Mouse (Mus musculus) midbrain, embryonic 12.5 days (tissue): ENCODE data around the gene Ntf3. TPM values are rescaled to one million over a fixed set of nuclear protein-coding genes. Genes with fewer than 3 reads are reported as not detected.

Source experiments
- ATAC-seq: fragments of 200-750 bp; cut with Nextera tagmentation; 2 replicates; pipeline ENCODE4 v1.8.0; 2017; ENCODE audit warnings: low read depth, moderate TSS enrichment, moderate library complexity; ENCODE audit not compliant: low FRiP score
- H3K27ac ChIP-seq: fragments of 300-500 bp; sonication (generic); replicated peaks from 2 replicates; pipeline ENCODE4 v1.5.1; 2016; ENCODE audit warnings: mild to moderate bottlenecking
- H3K27me3 ChIP-seq: fragments of 300-500 bp; sonication (generic); 2 replicates; pipeline ENCODE4 v1.6.1; 2016; ENCODE audit warnings: mild to moderate bottlenecking
- H3K36me3 ChIP-seq: fragments of 300-500 bp; sonication (generic); 2 replicates; pipeline ENCODE4 v1.6.1; 2016
- H3K4me1 ChIP-seq: fragments of 300-500 bp; sonication (generic); 2 replicates; pipeline ENCODE4 v1.6.1; 2016
- H3K4me2 ChIP-seq: fragments of 300-500 bp; sonication (generic); replicated peaks from 2 replicates; pipeline ENCODE4 v1.6.1; 2016; ENCODE audit warnings: mild to moderate bottlenecking, moderate library complexity
- H3K4me3 ChIP-seq: fragments of 300-500 bp; sonication (generic); 2 replicates; pipeline ENCODE4 v1.5.1; 2016; ENCODE audit warnings: mild to moderate bottlenecking
- H3K9ac ChIP-seq: fragments of 300-500 bp; sonication (generic); replicated peaks from 2 replicates; pipeline ENCODE4 v1.6.1; 2016; ENCODE audit warnings: mild to moderate bottlenecking, moderate library complexity
- H3K9me3 ChIP-seq: fragments of 300-500 bp; sonication (generic); 2 replicates; pipeline ENCODE4 v1.6.1; 2016; ENCODE audit warnings: mild to moderate bottlenecking
- WGBS: fragments of 180-500 bp; shearing (Covaris S2); methylation state at CpG from one replicate; pipeline ENCODE4 v1.1.7; 2016; 5-methylcytosine and 5-hydroxymethylcytosine counted together
- polyA plus RNA-seq: library from polyadenylated mRNA; unstranded; fragments of >200 nt; fragmentation: Nextera tagmentation; extraction: Ambion mirVana; gene quantifications from 2 replicates; pipeline ENCODE4 v1.2.1, GENCODE M21; 2016

Ntf3 gene
- polyA plus RNA-seq, 1 experiment from 2014 or later: 2.3 TPM

GRCm38 (mm10) chr6:126167208-126167590, 489 bp upstream of the Ntf3 start:
- Histone ChIP-seq H3K27ac (no peak overlapping the region), H3K27me3 (peaks cover 58% of the 10 kb centered on the region), H3K9ac (no peak overlapping the region), H3K4me1 (peaks cover 47% of the 10 kb centered on the region), H3K4me3 (peak overlapping the region; percentile 36), H3K4me2 (peak overlapping the region; percentile 57), H3K9me3 (no peaks in the 10 kb centered on the region), H3K36me3 (no peaks in the 10 kb centered on the region)
- WGBS: 0% methylated on average over 6 of the region's 6 CpGs
- no peak for ATAC-seq

GRCm38 (mm10) chr6:126165591-126166155, 1.0 kb downstream of the Ntf3 start:
- H3K4me3 ChIP-seq: 0 out of 2 replicates have a peak overlapping the region, but pooled peaks have one; percentile 3
- H3K36me3 ChIP-seq: no peaks in the 10 kb centered on the region
- H3K4me2 ChIP-seq: peak overlapping the region; percentile 57; the same call in 1 of the 2 replicates
- ATAC-seq: no peak
- no peak overlapping the region for H3K27ac ChIP-seq
- H3K9ac ChIP-seq: no peak overlapping the region
- no peaks in the 10 kb centered on the region for H3K9me3 ChIP-seq
- peaks cover 74% of the 10 kb centered on the region for H3K27me3 ChIP-seq
- peaks cover 50% of the 10 kb centered on the region for H3K4me1 ChIP-seq
- under 1% methylated on average over 17 of the region's 17 CpGs for WGBS

DNA sequence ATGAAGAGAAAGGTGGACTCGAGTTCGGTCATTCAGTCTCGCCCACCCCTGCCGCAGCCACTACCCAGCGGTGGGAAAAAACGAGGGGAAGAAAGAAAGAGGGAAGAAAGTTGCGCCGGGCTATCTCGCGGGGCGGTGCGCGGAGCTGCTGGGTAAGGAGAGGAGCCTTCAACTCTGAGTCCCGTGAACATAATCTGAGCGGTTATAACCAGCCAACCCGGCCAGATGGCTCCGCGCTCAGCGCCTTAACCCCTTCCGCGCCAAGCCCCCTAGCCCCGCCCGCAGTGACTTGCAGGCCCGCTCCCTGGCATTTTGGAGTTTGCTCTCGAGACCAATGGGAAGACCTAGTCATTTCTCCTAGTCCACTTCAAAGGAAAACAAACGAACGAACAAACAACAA, 1.9 kb downstream of the Ntf3 start:
- Histone ChIP-seq H3K27me3 (peaks cover 80% of the 10 kb centered on the region), H3K4me1 (peaks cover 50% of the 10 kb centered on the region), H3K9me3 (no peaks in the 10 kb centered on the region), H3K4me3 (peak overlapping the region; percentile 42), H3K36me3 (no peaks in the 10 kb centered on the region), H3K9ac (0 out of 2 replicates have a peak overlapping the region, but pooled peaks have one; percentile 16), H3K4me2 (peak overlapping the region; percentile 65), H3K27ac (no peak overlapping the region)
- WGBS: under 1% methylated on average over 27 of the region's 27 CpGs
- ATAC-seq: peak; percentile 50; the same call in 1 of the 2 replicates

GRCm38 (mm10) chr6:126163861-126164755, 2.6 kb downstream of the Ntf3 start:
- Histone ChIP-seq H3K27me3 (peaks cover 86% of the 10 kb centered on the region), H3K4me2 (peak overlapping the region; percentile 65), H3K9ac (peak overlapping the region; percentile 34; the same call in 1 of the 2 replicates), H3K4me1 (peaks cover 50% of the 10 kb centered on the region), H3K36me3 (no peaks in the 10 kb centered on the region), H3K4me3 (peak overlapping the region; percentile 42), H3K27ac (no peak overlapping the region), H3K9me3 (no peaks in the 10 kb centered on the region)
- WGBS: under 1% methylated on average over 41 of the region's 41 CpGs
- ATAC-seq: peak; percentile 7; the same call in 1 of the 2 replicates

DNA sequence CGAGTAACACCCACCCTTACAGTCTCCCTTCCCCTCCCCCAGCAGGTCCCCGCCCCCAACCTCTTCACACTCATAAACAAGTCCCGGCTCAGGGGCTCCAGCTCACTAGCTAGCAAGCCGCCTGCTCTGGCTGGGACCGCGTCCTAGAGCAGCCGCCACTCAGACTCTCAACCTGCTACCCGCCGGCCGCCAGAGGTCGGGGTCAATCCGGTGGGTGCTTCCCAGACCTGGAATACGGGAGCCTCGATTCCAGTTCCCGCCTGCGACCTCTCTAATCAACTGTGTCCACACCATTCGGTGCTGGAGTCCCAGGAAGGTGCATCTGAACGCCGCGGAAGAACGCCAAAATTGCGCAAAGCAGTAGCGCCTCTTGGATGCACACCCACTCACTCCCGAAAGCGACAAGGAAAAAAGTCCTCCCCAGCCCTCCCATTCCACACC, 3.5 kb downstream of the Ntf3 start:
- Histone ChIP-seq H3K27ac (no peak overlapping the region), H3K9me3 (no peaks in the 10 kb centered on the region), H3K27me3 (peaks cover 83% of the 10 kb centered on the region), H3K36me3 (no peaks in the 10 kb centered on the region), H3K4me1 (peaks cover 50% of the 10 kb centered on the region), H3K4me2 (peak overlapping the region; percentile 65), H3K9ac (0 out of 2 replicates have a peak overlapping the region, but pooled peaks have one; percentile 20), H3K4me3 (peak overlapping the region; percentile 42)
- peak; percentile 55 for ATAC-seq
- WGBS: under 1% methylated on average over 25 of the region's 25 CpGs

GRCm38 (mm10) chr6:126162351-126162758, 4.4 kb downstream of the Ntf3 start:
- Histone ChIP-seq H3K4me3 (peak overlapping the region; percentile 42), H3K4me2 (peak overlapping the region; percentile 65), H3K9ac (0 out of 2 replicates have a peak overlapping the region, but pooled peaks have one; percentile 37), H3K27me3 (peaks cover 78% of the 10 kb centered on the region), H3K9me3 (no peaks in the 10 kb centered on the region), H3K27ac (no peak overlapping the region), H3K36me3 (no peaks in the 10 kb centered on the region), H3K4me1 (peaks cover 50% of the 10 kb centered on the region)
- 9% methylated on average over 10 of the region's 10 CpGs for WGBS
- ATAC-seq: no peak; the same call in 1 of the 2 replicates

GRCm38 (mm10) chr6:126161571-126162340, 5.0 kb downstream of the Ntf3 start:
- no peak overlapping the region for H3K27ac ChIP-seq
- H3K27me3 ChIP-seq: peaks cover 72% of the 10 kb centered on the region
- H3K9ac ChIP-seq: no peak overlapping the region
- WGBS: 62% methylated on average over 8 of the region's 8 CpGs
- no peak for ATAC-seq
- H3K4me2 ChIP-seq: peak overlapping the region; percentile 65
- H3K4me3 ChIP-seq: peak overlapping the region; percentile 42
- no peaks in the 10 kb centered on the region for H3K36me3 ChIP-seq
- H3K4me1 ChIP-seq: peaks cover 45% of the 10 kb centered on the region
- H3K9me3 ChIP-seq: no peaks in the 10 kb centered on the region

DNA sequence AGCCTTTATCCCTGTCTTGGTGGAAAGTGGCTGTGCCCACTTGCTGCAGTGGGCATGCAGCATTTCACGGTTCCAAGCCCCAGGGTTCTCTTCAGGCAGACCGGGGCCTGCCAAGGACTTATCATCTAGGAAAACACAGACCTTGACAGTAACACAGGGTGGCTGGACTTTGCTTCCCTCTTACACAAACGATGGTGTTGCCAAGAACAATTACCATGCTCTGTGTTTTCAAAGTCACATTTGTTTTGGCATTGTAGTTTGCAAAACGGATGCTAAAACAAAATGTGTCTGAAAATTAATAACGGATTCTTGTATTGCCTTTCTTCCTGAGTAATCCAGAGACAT, 6.7 kb downstream of the Ntf3 start:
- 72% methylated on average over 5 of the region's 5 CpGs for WGBS
- no peak for ATAC-seq
- H3K9me3 ChIP-seq: no peaks in the 10 kb centered on the region
- H3K4me3 ChIP-seq: no peak overlapping the region
- H3K27me3 ChIP-seq: peaks cover 56% of the 10 kb centered on the region
- H3K4me1 ChIP-seq: peaks cover 31% of the 10 kb centered on the region
- H3K27ac ChIP-seq: no peak overlapping the region
- no peaks in the 10 kb centered on the region for H3K36me3 ChIP-seq
- no peak overlapping the region for H3K9ac ChIP-seq
- no peak overlapping the region for H3K4me2 ChIP-seq

DNA sequence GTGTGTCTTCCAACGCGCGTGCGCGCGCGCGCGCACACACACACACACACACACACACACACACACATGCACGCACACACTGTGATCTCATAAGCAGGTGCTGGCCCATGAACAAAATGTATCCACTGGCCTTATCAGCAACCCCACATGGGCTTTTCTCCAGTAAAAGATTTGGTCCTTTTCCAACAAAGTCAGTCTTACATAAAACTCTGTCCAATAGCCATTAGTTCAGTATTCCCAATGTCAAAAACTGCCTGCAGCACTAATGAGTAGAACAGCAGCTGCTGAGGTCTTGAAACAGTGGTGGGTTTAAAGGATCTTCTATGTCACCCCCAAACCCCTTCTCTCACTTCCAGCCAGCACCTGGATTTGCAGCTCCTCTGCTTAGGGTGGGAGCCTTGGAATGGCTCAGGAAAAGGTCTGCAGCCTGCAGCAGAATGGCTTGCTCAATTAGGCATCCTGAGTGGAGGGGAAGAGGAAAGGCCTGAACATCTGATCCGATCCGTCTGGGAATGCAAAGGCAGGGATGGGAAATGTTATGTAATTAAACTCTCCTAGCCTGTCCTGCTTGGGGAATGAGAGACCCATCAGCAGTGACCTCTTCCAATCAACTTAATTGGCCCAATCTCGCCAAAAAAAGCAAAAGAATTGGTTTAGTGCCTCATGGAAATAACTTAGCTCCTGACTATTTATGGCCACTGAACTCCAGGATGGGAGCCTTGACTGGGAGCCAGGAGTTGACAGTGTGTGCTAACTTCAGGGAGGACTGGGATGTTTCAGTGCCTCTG, 7.2 kb downstream of the Ntf3 start:
- no peaks in the 10 kb centered on the region for H3K36me3 ChIP-seq
- H3K4me3 ChIP-seq: no peak overlapping the region
- 84% methylated on average over 13 of the region's 13 CpGs for WGBS
- no peak overlapping the region for H3K4me2 ChIP-seq
- H3K9ac ChIP-seq: no peak overlapping the region
- H3K4me1 ChIP-seq: peaks cover 26% of the 10 kb centered on the region
- no peak overlapping the region for H3K27ac ChIP-seq
- no peaks in the 10 kb centered on the region for H3K9me3 ChIP-seq
- no peak for ATAC-seq
- peaks cover 51% of the 10 kb centered on the region for H3K27me3 ChIP-seq

- Histone ChIP-seq H3K36me3 (no peaks in the 10 kb centered on the region), H3K9me3 (no peaks in the 10 kb centered on the region), H3K4me3 (no peak overlapping the region), H3K27ac (no peak overlapping the region), H3K4me2 (no peak overlapping the region), H3K27me3 (peaks cover 15% of the 10 kb centered on the region), H3K9ac (no peak overlapping the region), H3K4me1 (no peaks in the 10 kb centered on the region)
- no peak for ATAC-seq
- 97% methylated on average over 2 of the region's 2 CpGs for WGBS
Observed at GRCm38 (mm10) chr6:126155928-126156327, 10.8 kb downstream of the Ntf3 start.

GRCm38 (mm10) chr6:126154372-126154982, 12.2 kb downstream of the Ntf3 start:
- Histone ChIP-seq H3K9ac (no peak overlapping the region), H3K4me1 (no peaks in the 10 kb centered on the region), H3K27me3 (peaks cover 5% of the 10 kb centered on the region), H3K9me3 (no peaks in the 10 kb centered on the region), H3K36me3 (no peaks in the 10 kb centered on the region), H3K4me3 (no peak overlapping the region), H3K27ac (no peak overlapping the region), H3K4me2 (no peak overlapping the region)
- WGBS: 52% methylated on average over 8 of the region's 8 CpGs
- ATAC-seq: no peak
